Mouse (Mus musculus): Measurements from ENCODE around the gene Cyp2d22.
"Not testable (repeated sequence)": the region's sequence is repeated elsewhere in the genome, so short reads cannot be mapped to it uniquely, and the experiment has no call there.

The Cyp2d22 gene

GRCm38 (mm10) chr15:82379871-82380713, at the start of gene Cyp2d22:
Gene Cyp2d22, minus strand, starts transcription at chr15:82380260.
- DNase-seq (ENCODE audit: low read depth, low spot score) = peak; percentile 60

- no peak for DNase-seq (ENCODE audit: low read depth, low spot score)
These were observed 43.4 kb upstream of the Cyp2d22 start for GRCm38 (mm10) chr15:82423471-82423870.

- no peak for DNase-seq (ENCODE audit: low read depth, low spot score)
These were observed 42.9 kb upstream of the Cyp2d22 start for GRCm38 (mm10) chr15:82422935-82423334.

GRCm38 (mm10) chr15:82418616-82419015, 38.6 kb upstream of the Cyp2d22 start:
- no peak for DNase-seq (ENCODE audit: low read depth, low spot score)

GRCm38 (mm10) chr15:82416797-82417789, 37.0 kb upstream of the Cyp2d22 start:
- DNase-seq (ENCODE audit: low read depth, low spot score) = peak; percentile 63

- DNase-seq (ENCODE audit: low read depth, low spot score) = no peak
These were observed 27.5 kb upstream of the Cyp2d22 start for GRCm38 (mm10) chr15:82407536-82407935.

GRCm38 (mm10) chr15:82406981-82407380, 26.9 kb upstream of the Cyp2d22 start, which contains the start of gene Cyp2d10:
Gene Cyp2d10, minus strand, starts transcription at chr15:82407195.
- DNase-seq (ENCODE audit: low read depth, low spot score) = no peak

- no peak for DNase-seq (ENCODE audit: low read depth, low spot score)
These were observed 24.1 kb upstream of the Cyp2d22 start for GRCm38 (mm10) chr15:82404163-82404562.

- no peak for DNase-seq (ENCODE audit: low read depth, low spot score)
These were observed 23.5 kb upstream of the Cyp2d22 start for GRCm38 (mm10) chr15:82403606-82404005.

GRCm38 (mm10) chr15:82402741-82403140, 22.7 kb upstream of the Cyp2d22 start:
- DNase-seq (ENCODE audit: low read depth, low spot score) = no peak

GRCm38 (mm10) chr15:82402106-82402505, 22.0 kb upstream of the Cyp2d22 start:
- no peak for DNase-seq (ENCODE audit: low read depth, low spot score)

GRCm38 (mm10) chr15:82401516-82401915, 21.5 kb upstream of the Cyp2d22 start:
- DNase-seq (ENCODE audit: low read depth, low spot score) = no peak

GRCm38 (mm10) chr15:82395955-82396354, 15.9 kb upstream of the Cyp2d22 start:
- DNase-seq (ENCODE audit: low read depth, low spot score) = not testable (repeated sequence)

GRCm38 (mm10) chr15:82393922-82394321, 13.9 kb upstream of the Cyp2d22 start, which contains the start of gene Cyp2d11:
Gene Cyp2d11, minus strand, starts transcription at chr15:82394022.
- DNase-seq (ENCODE audit: low read depth, low spot score) = not testable (repeated sequence)

- DNase-seq (ENCODE audit: low read depth, low spot score) = not testable (repeated sequence)
These were observed 9.9 kb upstream of the Cyp2d22 start for GRCm38 (mm10) chr15:82389916-82390315.

- DNase-seq (ENCODE audit: low read depth, low spot score) = no peak
These were observed 5.7 kb upstream of the Cyp2d22 start for GRCm38 (mm10) chr15:82385729-82386128.

GRCm38 (mm10) chr15:82382441-82382840, 2.4 kb upstream of the Cyp2d22 start:
- no peak for DNase-seq (ENCODE audit: low read depth, low spot score)

- no peak for DNase-seq (ENCODE audit: low read depth, low spot score)
These were observed 628 bp upstream of the Cyp2d22 start for GRCm38 (mm10) chr15:82380714-82381062.

- DNase-seq (ENCODE audit: low read depth, low spot score) = no peak
These were observed 569 bp downstream of the Cyp2d22 start for GRCm38 (mm10) chr15:82379511-82379870.

- DNase-seq (ENCODE audit: low read depth, low spot score) = no peak
These were observed 1.5 kb downstream of the Cyp2d22 start for GRCm38 (mm10) chr15:82378261-82379180.

GRCm38 (mm10) chr15:82377701-82378100, 2.4 kb downstream of the Cyp2d22 start:
- no peak for DNase-seq (ENCODE audit: low read depth, low spot score)

All from mesoderm, embryonic 11.5 days (tissue).